Mouse (Mus musculus): Measurements from ENCODE around the gene Slc27a5.

- TF ChIP-seq POLR2A (IDR thresholded peaks at IDR 0.05; ENCODE audit: borderline replicate concordance, extremely low read depth, low read depth, low read length), result no peak
- no peak for TF ChIP-seq CTCF (IDR thresholded peaks at IDR 0.05; ENCODE audit: insufficient read depth, low read length)
Measured at GRCm38 (mm10) chr7:13036806-13037205, 38.8 kb upstream of the Slc27a5 start.

All from lung, adult 2 months (tissue).